Mouse (Mus musculus): ENCODE measurements around the gene Sst. TPM values are rescaled to one million over a fixed set of nuclear protein-coding genes. Genes with fewer than 3 reads are reported as not detected.
A peak's percentile ranks its signal among the peaks of the same experiment; 100 is the strongest.

The Sst gene
- 74.9 and 98.9 TPM in 2 replicates for polyA plus RNA-seq (2014; fragmentation: Nextera tagmentation; extraction: Ambion mirVana)

DNA sequence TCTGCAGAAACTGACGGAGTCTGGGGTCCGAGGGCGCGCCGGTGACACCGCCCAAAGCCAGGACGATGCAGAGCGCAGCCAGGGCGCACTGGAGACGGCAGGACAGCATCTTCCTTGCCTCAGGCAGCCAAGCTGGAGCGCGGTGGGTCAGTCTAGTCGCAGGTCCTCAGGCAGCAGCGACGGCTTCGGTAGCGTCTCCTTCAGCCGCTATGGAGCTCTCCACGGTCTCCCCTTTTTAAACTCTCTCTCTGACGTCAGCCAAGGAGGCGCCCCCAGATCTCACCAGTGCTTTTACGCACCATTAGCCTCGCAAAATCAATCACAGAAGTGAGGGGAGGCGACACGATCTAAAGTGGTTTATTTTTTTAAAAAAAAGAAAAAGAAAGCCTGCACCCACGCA is at the start of gene Sst:
Sst (minus strand) TSS at position 323 of the 400 bp plus-strand sequence.
- Histone ChIP-seq H3K4me2 (replicated peaks; ENCODE audit: low read depth, low read length) (peak within 1 kb of the TSS; percentile 39), H3K9ac (ENCODE audit: low read depth, low read length) (0 out of 2 replicates have a peak within 1 kb of the TSS, but pooled peaks have one; percentile 27), H3K27ac (ENCODE audit: low read depth, low read length) (no peak within 1 kb of the TSS), H3K9me3 (ENCODE audit: control insufficient read depth, low read length) (no peaks in the 10 kb centered on the region), H3K4me3 (ENCODE audit: low read depth, low read length) (peak within 1 kb of the TSS; percentile 20), H3K36me3 (ENCODE audit: control insufficient read depth, insufficient read depth, low read length) (no peaks in the 10 kb centered on the region), H3K4me1 (replicated peaks; ENCODE audit: control insufficient read depth, insufficient read depth, low read length) (peaks cover 3% of the 10 kb centered on the region; the same call in 1 of the 2 replicates), H3K27me3 (ENCODE audit: control insufficient read depth, insufficient read depth, low read length) (peaks cover 9% of the 10 kb centered on the region)
- ATAC-seq (ENCODE audit: low FRiP score) (peak; percentile 27; the same call in 1 of the 2 replicates), DNase-seq (ENCODE audit: low spot score) (peak; percentile 23)
- WGBS: 4% methylated on average over 26 of the region's 26 CpGs

DNA sequence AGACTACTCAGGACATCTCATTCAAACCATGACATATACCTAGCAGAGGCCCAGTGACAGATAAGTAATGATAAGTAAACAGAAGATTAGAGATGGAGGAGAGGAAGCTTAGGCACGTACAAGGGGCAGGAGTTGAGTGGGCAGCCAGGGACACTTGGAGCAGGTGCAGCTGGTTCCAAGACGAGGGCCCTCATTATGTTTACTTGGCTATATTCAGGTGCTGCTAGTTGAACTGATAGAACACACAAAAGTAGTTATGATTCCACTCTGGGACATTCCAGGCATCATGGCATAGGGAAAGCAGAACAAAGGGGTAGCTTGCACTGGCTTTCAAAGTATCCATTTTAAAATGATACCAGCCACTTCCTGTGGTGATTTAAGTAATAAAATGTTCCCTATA is 43.6 kb upstream of the Sst start:
- Histone ChIP-seq H3K4me2 (replicated peaks; ENCODE audit: low read depth, low read length) (no peak overlapping the region), H3K4me1 (replicated peaks; ENCODE audit: control insufficient read depth, insufficient read depth, low read length) (no peaks in the 10 kb centered on the region), H3K27ac (ENCODE audit: low read depth, low read length) (no peak overlapping the region), H3K4me3 (ENCODE audit: low read depth, low read length) (no peak overlapping the region), H3K9me3 (ENCODE audit: control insufficient read depth, low read length) (no peaks in the 10 kb centered on the region), H3K27me3 (ENCODE audit: control insufficient read depth, insufficient read depth, low read length) (no peaks in the 10 kb centered on the region), H3K36me3 (ENCODE audit: control insufficient read depth, insufficient read depth, low read length) (no peaks in the 10 kb centered on the region), H3K9ac (ENCODE audit: low read depth, low read length) (no peak overlapping the region)
- 82% methylated on average over 2 of the region's 2 CpGs for WGBS
- no peak for ATAC-seq (ENCODE audit: low FRiP score)
- DNase-seq (ENCODE audit: low spot score): no peak

GRCm38 (mm10) chr16:23932294-23932693 is 41.5 kb upstream of the Sst start, which contains the start of gene Rtp2:
Rtp2 (minus strand) TSS chr16:23932394.
- ATAC-seq (ENCODE audit: low FRiP score): no peak
- Histone ChIP-seq H3K36me3 (ENCODE audit: control insufficient read depth, insufficient read depth, low read length) (no peaks in the 10 kb centered on the region), H3K27ac (ENCODE audit: low read depth, low read length) (no peak within 1 kb of the TSS), H3K9ac (ENCODE audit: low read depth, low read length) (no peak within 1 kb of the TSS), H3K27me3 (ENCODE audit: control insufficient read depth, insufficient read depth, low read length) (no peaks in the 10 kb centered on the region), H3K4me3 (ENCODE audit: low read depth, low read length) (no peak within 1 kb of the TSS), H3K4me1 (replicated peaks; ENCODE audit: control insufficient read depth, insufficient read depth, low read length) (no peaks in the 10 kb centered on the region), H3K4me2 (replicated peaks; ENCODE audit: low read depth, low read length) (no peak within 1 kb of the TSS), H3K9me3 (ENCODE audit: control insufficient read depth, low read length) (no peaks in the 10 kb centered on the region)
- no peak for DNase-seq (ENCODE audit: low spot score)
- WGBS: 72% methylated on average over 11 of the region's 11 CpGs

- no peak overlapping the region for H3K4me3 ChIP-seq (ENCODE audit: low read depth, low read length)
- WGBS: 75% methylated on average over 18 of the region's 18 CpGs
- H3K4me2 ChIP-seq (replicated peaks; ENCODE audit: low read depth, low read length): no peak overlapping the region
- H3K4me1 ChIP-seq (replicated peaks; ENCODE audit: control insufficient read depth, insufficient read depth, low read length): no peaks in the 10 kb centered on the region
- H3K36me3 ChIP-seq (ENCODE audit: control insufficient read depth, insufficient read depth, low read length): no peaks in the 10 kb centered on the region
- no peak for ATAC-seq (ENCODE audit: low FRiP score)
- H3K27me3 ChIP-seq (ENCODE audit: control insufficient read depth, insufficient read depth, low read length): no peaks in the 10 kb centered on the region
- H3K27ac ChIP-seq (ENCODE audit: low read depth, low read length): no peak overlapping the region
- DNase-seq (ENCODE audit: low spot score): no peak
- H3K9me3 ChIP-seq (ENCODE audit: control insufficient read depth, low read length): no peaks in the 10 kb centered on the region
- no peak overlapping the region for H3K9ac ChIP-seq (ENCODE audit: low read depth, low read length)
These were observed 40.5 kb upstream of the Sst start for GRCm38 (mm10) chr16:23931275-23931674.

- DNase-seq (ENCODE audit: low spot score): no peak
- no peaks in the 10 kb centered on the region for H3K9me3 ChIP-seq (ENCODE audit: control insufficient read depth, low read length)
- H3K4me3 ChIP-seq (ENCODE audit: low read depth, low read length): no peak overlapping the region
- H3K9ac ChIP-seq (ENCODE audit: low read depth, low read length): no peak overlapping the region
- H3K36me3 ChIP-seq (ENCODE audit: control insufficient read depth, insufficient read depth, low read length): no peaks in the 10 kb centered on the region
- H3K27ac ChIP-seq (ENCODE audit: low read depth, low read length): no peak overlapping the region
- H3K4me2 ChIP-seq (replicated peaks; ENCODE audit: low read depth, low read length): no peak overlapping the region
- no peak for ATAC-seq (ENCODE audit: low FRiP score)
- no peaks in the 10 kb centered on the region for H3K4me1 ChIP-seq (replicated peaks; ENCODE audit: control insufficient read depth, insufficient read depth, low read length)
- 82% methylated on average over 3 of the region's 3 CpGs for WGBS
- H3K27me3 ChIP-seq (ENCODE audit: control insufficient read depth, insufficient read depth, low read length): no peaks in the 10 kb centered on the region
These were observed 39.8 kb upstream of the Sst start for GRCm38 (mm10) chr16:23930426-23931073.

GRCm38 (mm10) chr16:23927301-23928114 is 36.8 kb upstream of the Sst start:
- no peak for ATAC-seq (ENCODE audit: low FRiP score)
- H3K27me3 ChIP-seq (ENCODE audit: control insufficient read depth, insufficient read depth, low read length): no peaks in the 10 kb centered on the region
- no peak overlapping the region for H3K27ac ChIP-seq (ENCODE audit: low read depth, low read length)
- H3K9me3 ChIP-seq (ENCODE audit: control insufficient read depth, low read length): no peaks in the 10 kb centered on the region
- WGBS: 94% methylated on average over 33 of the region's 33 CpGs
- no peak overlapping the region for H3K9ac ChIP-seq (ENCODE audit: low read depth, low read length)
- no peaks in the 10 kb centered on the region for H3K36me3 ChIP-seq (ENCODE audit: control insufficient read depth, insufficient read depth, low read length)
- no peak for DNase-seq (ENCODE audit: low spot score)
- no peaks in the 10 kb centered on the region for H3K4me1 ChIP-seq (replicated peaks; ENCODE audit: control insufficient read depth, insufficient read depth, low read length)
- no peak overlapping the region for H3K4me3 ChIP-seq (ENCODE audit: low read depth, low read length)
- H3K4me2 ChIP-seq (replicated peaks; ENCODE audit: low read depth, low read length): no peak overlapping the region

- no peaks in the 10 kb centered on the region for H3K9me3 ChIP-seq (ENCODE audit: control insufficient read depth, low read length)
- H3K27ac ChIP-seq (ENCODE audit: low read depth, low read length): no peak overlapping the region
- no peak overlapping the region for H3K4me2 ChIP-seq (replicated peaks; ENCODE audit: low read depth, low read length)
- no peak overlapping the region for H3K9ac ChIP-seq (ENCODE audit: low read depth, low read length)
- no peak for ATAC-seq (ENCODE audit: low FRiP score)
- H3K27me3 ChIP-seq (ENCODE audit: control insufficient read depth, insufficient read depth, low read length): no peaks in the 10 kb centered on the region
- H3K36me3 ChIP-seq (ENCODE audit: control insufficient read depth, insufficient read depth, low read length): no peaks in the 10 kb centered on the region
- no peak for DNase-seq (ENCODE audit: low spot score)
- no peak overlapping the region for H3K4me3 ChIP-seq (ENCODE audit: low read depth, low read length)
- WGBS: 86% methylated on average over 1 of the region's 1 CpGs
- H3K4me1 ChIP-seq (replicated peaks; ENCODE audit: control insufficient read depth, insufficient read depth, low read length): no peaks in the 10 kb centered on the region
These were observed 32.1 kb upstream of the Sst start for GRCm38 (mm10) chr16:23922906-23923305.

DNA sequence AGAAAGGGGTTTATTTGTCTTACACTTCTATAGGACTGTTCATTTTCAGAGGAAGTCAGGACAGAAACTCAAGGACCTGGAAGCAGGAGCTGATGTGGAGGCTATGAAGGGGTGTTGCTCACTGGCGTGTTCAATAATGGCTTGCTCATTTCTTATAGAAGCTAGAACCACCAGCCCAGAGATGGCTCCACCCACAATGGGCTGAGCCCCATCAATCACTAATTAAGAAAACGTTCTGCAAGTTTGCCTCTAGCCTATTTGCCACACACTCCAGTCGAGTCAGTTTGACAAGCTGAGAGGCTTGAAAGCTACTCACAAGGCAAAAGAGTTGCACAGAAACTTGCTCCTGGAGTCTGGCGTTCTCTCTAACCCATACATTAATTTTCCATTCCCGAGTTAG is 30.9 kb upstream of the Sst start:
- Histone ChIP-seq H3K9me3 (ENCODE audit: control insufficient read depth, low read length) (no peaks in the 10 kb centered on the region), H3K4me3 (ENCODE audit: low read depth, low read length) (no peak overlapping the region), H3K4me1 (replicated peaks; ENCODE audit: control insufficient read depth, insufficient read depth, low read length) (no peaks in the 10 kb centered on the region), H3K4me2 (replicated peaks; ENCODE audit: low read depth, low read length) (no peak overlapping the region), H3K27me3 (ENCODE audit: control insufficient read depth, insufficient read depth, low read length) (no peaks in the 10 kb centered on the region), H3K36me3 (ENCODE audit: control insufficient read depth, insufficient read depth, low read length) (no peaks in the 10 kb centered on the region), H3K27ac (ENCODE audit: low read depth, low read length) (no peak overlapping the region), H3K9ac (ENCODE audit: low read depth, low read length) (no peak overlapping the region)
- no peak for ATAC-seq (ENCODE audit: low FRiP score)
- no peak for DNase-seq (ENCODE audit: low spot score)
- WGBS: 74% methylated on average over 5 of the region's 5 CpGs
